Mouse (Mus musculus): ENCODE measurements around the gene Galnt10. TPM values are rescaled to one million over a fixed set of nuclear protein-coding genes. Genes with fewer than 3 reads are reported as not detected.

Galnt10 gene
- polyA plus RNA-seq (2012; rRNA removed) = 21.6 and 37.0 TPM in 2 replicates

- Histone ChIP-seq H3K27me3 (ENCODE audit: control insufficient read depth, insufficient read depth, low read length) (no peaks in the 10 kb centered on the region), H3K4me3 (ENCODE audit: low read depth, low read length) (peak within 1 kb of the TSS; percentile 89), H3K4me1 (ENCODE audit: control insufficient read depth, insufficient read depth, insufficient read length, low read length) (peaks cover 10% of the 10 kb centered on the region; the same call in 1 of the 2 replicates), H3K27ac (ENCODE audit: insufficient read depth, low read depth, low read length) (peak within 1 kb of the TSS; percentile 78), H3K36me3 (ENCODE audit: control insufficient read depth, insufficient read depth, low read length) (no peaks in the 10 kb centered on the region)
- under 1% methylated on average over 60 of the region's 60 CpGs for WGBS
- TF ChIP-seq CTCF (IDR thresholded peaks at IDR 0.05; ENCODE audit: extremely low read depth, insufficient read length, insufficient replicate concordance, low read depth, low read length) = peak; percentile 39; the same call in 1 of the 2 replicates
- TF ChIP-seq POLR2A (IDR thresholded peaks at IDR 0.05; ENCODE audit: low read depth, low read length) = peak; percentile 64
Measured at GRCm38 (mm10) chr11:57645018-57645559, at the start of gene Galnt10. TSS of gene Galnt10 (plus strand) at chr11:57645442.

- 94% methylated on average over 5 of the region's 5 CpGs for WGBS
- Histone ChIP-seq H3K27me3 (ENCODE audit: control insufficient read depth, insufficient read depth, low read length) (no peaks in the 10 kb centered on the region), H3K4me3 (ENCODE audit: low read depth, low read length) (no peak overlapping the region), H3K27ac (ENCODE audit: insufficient read depth, low read depth, low read length) (no peak overlapping the region), H3K4me1 (ENCODE audit: control insufficient read depth, insufficient read depth, insufficient read length, low read length) (no peaks in the 10 kb centered on the region), H3K36me3 (ENCODE audit: control insufficient read depth, insufficient read depth, low read length) (no peaks in the 10 kb centered on the region)
- TF ChIP-seq POLR2A (IDR thresholded peaks at IDR 0.05; ENCODE audit: low read depth, low read length) (no peak), CTCF (IDR thresholded peaks at IDR 0.05; ENCODE audit: extremely low read depth, insufficient read length, insufficient replicate concordance, low read depth, low read length) (no peak)
Measured at GRCm38 (mm10) chr11:57595899-57596298, 49.3 kb upstream of the Galnt10 start.

- H3K4me3 ChIP-seq (ENCODE audit: low read depth, low read length) = no peak overlapping the region
- H3K4me1 ChIP-seq (ENCODE audit: control insufficient read depth, insufficient read depth, insufficient read length, low read length) = no peaks in the 10 kb centered on the region
- no peak overlapping the region for H3K27ac ChIP-seq (ENCODE audit: insufficient read depth, low read depth, low read length)
- TF ChIP-seq CTCF (IDR thresholded peaks at IDR 0.05; ENCODE audit: extremely low read depth, insufficient read length, insufficient replicate concordance, low read depth, low read length) = no peak
- no peak for TF ChIP-seq POLR2A (IDR thresholded peaks at IDR 0.05; ENCODE audit: low read depth, low read length)
- no peaks in the 10 kb centered on the region for H3K36me3 ChIP-seq (ENCODE audit: control insufficient read depth, insufficient read depth, low read length)
- WGBS = 75% methylated on average over 5 of the region's 5 CpGs
- H3K27me3 ChIP-seq (ENCODE audit: control insufficient read depth, insufficient read depth, low read length) = no peaks in the 10 kb centered on the region
Measured at GRCm38 (mm10) chr11:57598161-57598560, 47.1 kb upstream of the Galnt10 start.

- TF ChIP-seq POLR2A (IDR thresholded peaks at IDR 0.05; ENCODE audit: low read depth, low read length) = no peak
- no peak for TF ChIP-seq CTCF (IDR thresholded peaks at IDR 0.05; ENCODE audit: extremely low read depth, insufficient read length, insufficient replicate concordance, low read depth, low read length)
- no peaks in the 10 kb centered on the region for H3K4me1 ChIP-seq (ENCODE audit: control insufficient read depth, insufficient read depth, insufficient read length, low read length)
- no peaks in the 10 kb centered on the region for H3K27me3 ChIP-seq (ENCODE audit: control insufficient read depth, insufficient read depth, low read length)
- no peak overlapping the region for H3K4me3 ChIP-seq (ENCODE audit: low read depth, low read length)
- H3K27ac ChIP-seq (ENCODE audit: insufficient read depth, low read depth, low read length) = no peak overlapping the region
- no peaks in the 10 kb centered on the region for H3K36me3 ChIP-seq (ENCODE audit: control insufficient read depth, insufficient read depth, low read length)
- WGBS = 70% methylated on average over 6 of the region's 6 CpGs
Measured at GRCm38 (mm10) chr11:57599304-57599703, 45.9 kb upstream of the Galnt10 start.

- TF ChIP-seq CTCF (IDR thresholded peaks at IDR 0.05; ENCODE audit: extremely low read depth, insufficient read length, insufficient replicate concordance, low read depth, low read length) (no peak), POLR2A (IDR thresholded peaks at IDR 0.05; ENCODE audit: low read depth, low read length) (no peak)
- Histone ChIP-seq H3K4me1 (ENCODE audit: control insufficient read depth, insufficient read depth, insufficient read length, low read length) (no peaks in the 10 kb centered on the region), H3K36me3 (ENCODE audit: control insufficient read depth, insufficient read depth, low read length) (no peaks in the 10 kb centered on the region), H3K4me3 (ENCODE audit: low read depth, low read length) (no peak overlapping the region), H3K27ac (ENCODE audit: insufficient read depth, low read depth, low read length) (no peak overlapping the region), H3K27me3 (ENCODE audit: control insufficient read depth, insufficient read depth, low read length) (no peaks in the 10 kb centered on the region)
- WGBS = 63% methylated on average over 8 of the region's 8 CpGs
Measured at GRCm38 (mm10) chr11:57600113-57600512, 45.1 kb upstream of the Galnt10 start.

GRCm38 (mm10) chr11:57600621-57601121 is 44.6 kb upstream of the Galnt10 start:
- WGBS = 71% methylated on average over 4 of the region's 4 CpGs

GRCm38 (mm10) chr11:57601806-57602455 is 43.3 kb upstream of the Galnt10 start:
- Histone ChIP-seq H3K4me1 (ENCODE audit: control insufficient read depth, insufficient read depth, insufficient read length, low read length) (no peaks in the 10 kb centered on the region), H3K36me3 (ENCODE audit: control insufficient read depth, insufficient read depth, low read length) (no peaks in the 10 kb centered on the region), H3K4me3 (ENCODE audit: low read depth, low read length) (no peak overlapping the region), H3K27me3 (ENCODE audit: control insufficient read depth, insufficient read depth, low read length) (no peaks in the 10 kb centered on the region), H3K27ac (ENCODE audit: insufficient read depth, low read depth, low read length) (no peak overlapping the region)
- WGBS = 41% methylated on average over 2 of the region's 2 CpGs
- TF ChIP-seq POLR2A (IDR thresholded peaks at IDR 0.05; ENCODE audit: low read depth, low read length) (no peak), CTCF (IDR thresholded peaks at IDR 0.05; ENCODE audit: extremely low read depth, insufficient read length, insufficient replicate concordance, low read depth, low read length) (no peak)

More at GRCm38 (mm10) chr11:57600621-57601121, 44.6 kb upstream of the Galnt10 start:
- TF ChIP-seq POLR2A (IDR thresholded peaks at IDR 0.05; ENCODE audit: low read depth, low read length) = no peak
- TF ChIP-seq CTCF (IDR thresholded peaks at IDR 0.05; ENCODE audit: extremely low read depth, insufficient read length, insufficient replicate concordance, low read depth, low read length) = no peak
- H3K27me3 ChIP-seq (ENCODE audit: control insufficient read depth, insufficient read depth, low read length) = no peaks in the 10 kb centered on the region
- H3K36me3 ChIP-seq (ENCODE audit: control insufficient read depth, insufficient read depth, low read length) = no peaks in the 10 kb centered on the region
- H3K27ac ChIP-seq (ENCODE audit: insufficient read depth, low read depth, low read length) = no peak overlapping the region
- no peak overlapping the region for H3K4me3 ChIP-seq (ENCODE audit: low read depth, low read length)
- H3K4me1 ChIP-seq (ENCODE audit: control insufficient read depth, insufficient read depth, insufficient read length, low read length) = no peaks in the 10 kb centered on the region
